Mouse (Mus musculus) small intestine, adult 2 months (tissue): ENCODE measurements around the gene 2210016L21Rik. TPM values are rescaled to one million over a fixed set of nuclear protein-coding genes. Genes with fewer than 3 reads are reported as not detected.

ENCODE experiments used
- H3K27ac ChIP-seq: fragments of 200-500 bp; 2 replicates; pipeline ENCODE4 v1.5.1; 2012; ENCODE audit warnings: low read depth, low read length, control low read depth, inconsistent platforms; ENCODE audit not compliant: insufficient read depth
- H3K27me3 ChIP-seq: fragments of 200-500 bp; 2 replicates; pipeline ENCODE4 v1.6.1; 2012; ENCODE audit warnings: mild to moderate bottlenecking, moderate library complexity, low read length, inconsistent platforms; ENCODE audit not compliant: control insufficient read depth, insufficient read depth
- H3K36me3 ChIP-seq: fragments of 200-500 bp; 2 replicates; pipeline ENCODE4 v1.6.1; 2012; ENCODE audit warnings: mild to moderate bottlenecking, low read length, control low read depth, inconsistent platforms; ENCODE audit not compliant: control insufficient read depth, insufficient read depth
- H3K4me1 ChIP-seq: fragments of 200-500 bp; 2 replicates; pipeline ENCODE4 v1.6.1; 2012; ENCODE audit warnings: low read length, inconsistent platforms, mixed read lengths; ENCODE audit not compliant: control insufficient read depth, insufficient read depth, insufficient read length
- H3K4me3 ChIP-seq: fragments of 200-500 bp; 2 replicates; pipeline ENCODE4 v1.5.1; 2012; ENCODE audit warnings: low read depth, mild to moderate bottlenecking, control low read depth, inconsistent platforms, low read length, moderate library complexity
- CTCF ChIP-seq: fragments of 200-500 bp; IDR thresholded peaks from 2 replicates; pipeline ENCODE4 v1.5.1; 2012; ENCODE audit warnings: low read depth, mild to moderate bottlenecking, control low read depth, inconsistent platforms, low read length, moderate library complexity, mixed read lengths; ENCODE audit not compliant: insufficient replicate concordance, insufficient read length; ENCODE audit errors: extremely low read depth
- POLR2A ChIP-seq: fragments of 200-500 bp; IDR thresholded peaks from 2 replicates; pipeline ENCODE4 v1.6.1; 2012; ENCODE audit warnings: low read depth, mild to moderate bottlenecking, control low read depth, inconsistent platforms, low read length, moderate library complexity
- WGBS: fragments of 180-500 bp; shearing (Covaris S2); methylation state at CpG from one replicate; pipeline ENCODE4 v1.1.7; 2018; 5-methylcytosine and 5-hydroxymethylcytosine counted together
- polyA plus RNA-seq: library from polyadenylated mRNA; depleted of rRNA; stranded (reverse); fragments of >200 nt; gene quantifications from 2 replicates; pipeline ENCODE4 v1.2.3, GENCODE M21; 2012; rRNA removed

2210016L21Rik gene
- polyA plus RNA-seq: 8.5 and 13.6 TPM in 2 replicates

GRCm38 (mm10) chr5:114942074-114942765 is at the start of gene 2210016L21Rik:
Gene 2210016L21Rik (plus strand): TSS chr5:114942158.
- Histone ChIP-seq H3K27ac (peak within 1 kb of the TSS; percentile 47), H3K36me3 (peaks cover 20% of the 10 kb centered on the region), H3K27me3 (no peaks in the 10 kb centered on the region), H3K4me1 (peaks cover 2% of the 10 kb centered on the region; the same call in 1 of the 2 replicates), H3K4me3 (peak within 1 kb of the TSS; percentile 99)
- WGBS: 1% methylated on average over 39 of the region's 39 CpGs
- no peak for TF ChIP-seq CTCF
- peak; percentile 81; the same call in 1 of the 2 replicates for TF ChIP-seq POLR2A

- Histone ChIP-seq H3K27me3 (no peaks in the 10 kb centered on the region), H3K4me3 (no peak overlapping the region), H3K27ac (no peak overlapping the region), H3K4me1 (peaks cover 6% of the 10 kb centered on the region; the same call in 1 of the 2 replicates), H3K36me3 (peaks cover 4% of the 10 kb centered on the region)
- no peak for TF ChIP-seq POLR2A
- TF ChIP-seq CTCF: no peak
- 95% methylated on average over 4 of the region's 4 CpGs for WGBS
These were observed 46.4 kb upstream of the 2210016L21Rik start for GRCm38 (mm10) chr5:114895542-114895941.

DNA sequence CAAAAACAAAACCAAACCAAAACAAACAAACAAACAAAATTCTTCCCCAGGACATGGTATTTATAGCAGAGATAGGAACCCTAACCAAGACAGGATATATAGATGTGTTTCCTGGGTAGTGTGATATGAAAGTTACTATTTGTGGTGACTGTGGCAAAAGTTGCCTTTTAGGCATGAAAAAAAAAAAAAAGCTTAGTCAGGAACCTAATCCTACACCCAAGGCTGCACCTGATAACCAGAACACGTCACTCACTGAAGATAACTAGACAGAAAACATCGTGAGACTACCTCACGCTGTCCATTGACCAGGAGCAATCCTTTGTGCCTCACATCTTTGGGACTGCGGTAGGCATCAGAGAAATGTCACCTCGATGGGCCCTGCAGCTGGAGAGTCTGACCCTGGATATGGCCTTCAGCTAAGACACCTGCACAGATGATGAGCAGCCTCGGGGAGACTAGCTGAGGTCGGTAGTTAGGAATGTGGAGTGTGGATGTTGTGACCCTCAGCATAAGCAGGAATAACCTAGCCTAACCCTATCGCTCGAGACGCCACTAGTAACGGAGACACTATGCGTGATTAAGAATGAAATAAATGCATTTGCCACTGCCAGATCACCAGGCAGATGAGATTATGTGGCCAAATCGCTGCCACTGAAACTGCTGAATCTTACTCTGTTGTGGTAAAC is 45.1 kb upstream of the 2210016L21Rik start, which contains the start of gene Oasl2:
Oasl2 (plus strand) TSS at position 249 of the 686 bp plus-strand sequence.
- TF ChIP-seq CTCF (no peak), POLR2A (no peak)
- Histone ChIP-seq H3K36me3 (peaks cover 10% of the 10 kb centered on the region), H3K4me3 (peak within 1 kb of the TSS; percentile 72), H3K27ac (peak within 1 kb of the TSS; percentile 88), H3K4me1 (peaks cover 6% of the 10 kb centered on the region; the same call in 1 of the 2 replicates), H3K27me3 (no peaks in the 10 kb centered on the region)
- 33% methylated on average over 13 of the region's 13 CpGs for WGBS

- peaks cover 6% of the 10 kb centered on the region; the same call in 1 of the 2 replicates for H3K4me1 ChIP-seq
- no peaks in the 10 kb centered on the region for H3K27me3 ChIP-seq
- no peak for TF ChIP-seq CTCF
- no peak; the same call in 1 of the 2 replicates for TF ChIP-seq POLR2A
- peak overlapping the region; percentile 72 for H3K4me3 ChIP-seq
- H3K36me3 ChIP-seq: peaks cover 16% of the 10 kb centered on the region
- H3K27ac ChIP-seq: peak overlapping the region; percentile 88
- WGBS: under 1% methylated on average over 7 of the region's 7 CpGs
These were observed 44.6 kb upstream of the 2210016L21Rik start for GRCm38 (mm10) chr5:114897374-114897793.

- no peaks in the 10 kb centered on the region for H3K27me3 ChIP-seq
- peaks cover 24% of the 10 kb centered on the region for H3K36me3 ChIP-seq
- WGBS: 72% methylated on average over 7 of the region's 7 CpGs
- H3K4me1 ChIP-seq: peaks cover 6% of the 10 kb centered on the region; the same call in 1 of the 2 replicates
- H3K4me3 ChIP-seq: peak overlapping the region; percentile 34
- TF ChIP-seq CTCF (no peak), POLR2A (no peak)
- no peak overlapping the region for H3K27ac ChIP-seq
These were observed 43.1 kb upstream of the 2210016L21Rik start for GRCm38 (mm10) chr5:114898857-114899256.

DNA sequence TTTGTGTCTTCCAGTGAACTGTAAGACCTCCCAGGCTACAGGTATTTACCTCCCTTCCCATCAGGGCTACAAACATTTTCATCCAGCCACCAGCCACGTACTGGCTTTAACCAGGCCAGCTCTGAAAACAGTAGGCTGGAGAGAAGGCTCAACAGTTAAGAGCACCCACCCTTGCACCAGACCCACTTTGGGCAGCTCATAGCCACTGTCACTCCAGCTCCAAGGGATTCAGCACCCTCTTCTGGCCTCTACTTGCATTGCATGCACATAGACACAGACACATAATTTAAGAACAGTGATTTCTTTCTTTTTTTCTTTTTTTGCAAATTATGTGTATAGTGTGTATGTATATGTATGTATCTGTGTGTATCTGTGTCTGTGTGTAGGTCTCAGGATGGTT is 39.5 kb upstream of the 2210016L21Rik start:
- H3K36me3 ChIP-seq: peaks cover 52% of the 10 kb centered on the region
- no peak overlapping the region for H3K4me3 ChIP-seq
- WGBS: 68% methylated on average over 1 of the region's 1 CpGs
- H3K27me3 ChIP-seq: no peaks in the 10 kb centered on the region
- no peak overlapping the region for H3K27ac ChIP-seq
- no peaks in the 10 kb centered on the region; the same call in 1 of the 2 replicates for H3K4me1 ChIP-seq
- no peak for TF ChIP-seq POLR2A
- peak; percentile 64; the same call in 1 of the 2 replicates for TF ChIP-seq CTCF
